Mouse (Mus musculus) embryonic fibroblast, embryonic 13.5 days (primary cell): ENCODE measurements around the gene Cubn. TPM values are rescaled to one million over a fixed set of nuclear protein-coding genes. Genes with fewer than 3 reads are reported as not detected.

Experiments
- H3K27ac ChIP-seq: 2 replicates; pipeline ENCODE4 v1.5.1; 2012; ENCODE audit warnings: low read length, control low read depth, inconsistent platforms; ENCODE audit not compliant: insufficient read depth
- H3K4me1 ChIP-seq: 2 replicates; pipeline ENCODE4 v1.6.1; 2011; ENCODE audit warnings: low read length; ENCODE audit not compliant: control insufficient read depth, insufficient read depth
- H3K4me3 ChIP-seq: 2 replicates; pipeline ENCODE4 v1.5.1; 2011; ENCODE audit warnings: mild to moderate bottlenecking, control low read depth, low read length; ENCODE audit not compliant: insufficient read depth
- CTCF ChIP-seq: IDR thresholded peaks from 2 replicates; pipeline ENCODE4 v1.5.1; 2011; ENCODE audit warnings: mild to moderate bottlenecking, control low read depth, low read length, moderate library complexity, borderline replicate concordance; ENCODE audit not compliant: insufficient read depth
- POLR2A ChIP-seq: IDR thresholded peaks from 2 replicates; pipeline ENCODE4 v1.6.1; 2011; ENCODE audit warnings: low read depth, mild to moderate bottlenecking, control low read depth, low read length, moderate library complexity
- polyA plus RNA-seq: library from polyadenylated mRNA; stranded (reverse); fragments of >200 nt; gene quantifications from 2 replicates; pipeline ENCODE4 v1.2.4, GENCODE M21; 2011; ENCODE audit warnings: low read depth; ENCODE audit not compliant: missing spikeins, insufficient read length

Cubn gene
- polyA plus RNA-seq, 1 experiment, result 0.81 TPM

- peak within 1 kb of the TSS; percentile 50 for H3K27ac ChIP-seq
- peak within 1 kb of the TSS; percentile 86 for H3K4me3 ChIP-seq
- TF ChIP-seq POLR2A, result peak; percentile 84
- TF ChIP-seq CTCF, result no peak
- peaks cover 2% of the 10 kb centered on the region; the same call in 1 of the 2 replicates for H3K4me1 ChIP-seq
These were observed 220.3 kb downstream of the Cubn start, which contains the start of gene Rsu1 for GRCm38 (mm10) chr2:13271165-13271957. TSS of gene Rsu1 (minus strand) at chr2:13271415.

- H3K4me1 ChIP-seq, result peaks cover 2% of the 10 kb centered on the region; the same call in 1 of the 2 replicates
- H3K4me3 ChIP-seq, result peak overlapping the region; percentile 73
- peak overlapping the region; percentile 50 for H3K27ac ChIP-seq
- TF ChIP-seq POLR2A (0 out of 2 replicates have a peak, but pooled peaks have one; percentile 16), CTCF (no peak)
These were observed 220.9 kb downstream of the Cubn start for GRCm38 (mm10) chr2:13270736-13271135.

DNA sequence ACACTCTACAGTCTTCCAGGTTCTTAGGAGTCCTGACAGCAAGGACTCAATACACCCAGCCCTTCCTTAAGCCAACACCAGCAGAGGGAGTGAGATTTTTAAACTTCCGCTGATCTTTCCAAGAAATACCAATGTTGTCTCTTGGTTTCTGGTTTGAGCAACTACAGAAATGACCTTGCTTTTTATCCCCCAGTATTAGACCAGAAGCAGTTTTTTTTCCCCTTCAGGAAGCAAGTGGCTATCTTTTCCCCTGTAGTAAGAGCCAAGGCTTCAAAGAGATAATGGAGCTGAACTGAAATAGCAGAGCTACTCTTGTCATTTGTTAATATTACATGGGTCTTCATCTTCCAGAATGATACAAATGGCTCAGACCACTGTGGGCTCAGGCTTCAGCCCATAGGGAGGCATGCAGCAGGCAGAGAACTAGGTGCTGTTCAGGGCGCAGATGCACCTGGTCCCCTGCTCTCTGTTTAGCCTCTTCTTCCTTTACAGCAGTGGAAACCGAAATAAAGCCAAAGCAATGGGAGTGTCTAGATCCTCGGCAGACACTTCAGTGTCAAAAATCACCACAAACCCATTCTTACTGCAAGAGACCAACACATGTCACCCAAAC is 222.8 kb downstream of the Cubn start:
- no peak overlapping the region for H3K27ac ChIP-seq
- H3K4me1 ChIP-seq, result peaks cover 2% of the 10 kb centered on the region; the same call in 1 of the 2 replicates
- TF ChIP-seq CTCF, result no peak
- no peak for TF ChIP-seq POLR2A
- H3K4me3 ChIP-seq, result no peak overlapping the region

DNA sequence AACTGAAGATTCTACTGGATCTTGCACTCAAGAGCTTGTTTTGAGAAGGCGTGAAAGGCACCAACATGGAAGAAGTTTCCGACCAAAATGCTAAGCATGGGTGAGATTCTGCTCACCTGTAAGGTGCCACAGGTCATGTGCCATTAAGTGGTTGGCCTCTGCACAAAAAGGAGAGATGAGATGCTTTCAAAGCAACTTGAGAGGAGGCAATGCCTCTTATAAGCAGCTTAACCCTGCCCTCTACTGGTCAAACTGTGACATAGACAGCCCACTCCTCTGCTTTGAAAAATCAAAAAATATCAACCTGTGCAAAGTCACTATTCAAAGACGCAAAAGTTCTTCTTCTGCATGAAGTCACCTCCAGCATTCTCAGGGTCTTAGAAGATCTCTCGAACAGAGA is 226.7 kb downstream of the Cubn start:
- no peak overlapping the region for H3K4me3 ChIP-seq
- TF ChIP-seq POLR2A (no peak), CTCF (0 out of 2 replicates have a peak, but pooled peaks have one; percentile 10)
- H3K27ac ChIP-seq, result no peak overlapping the region
- peaks cover 2% of the 10 kb centered on the region; the same call in 1 of the 2 replicates for H3K4me1 ChIP-seq

DNA sequence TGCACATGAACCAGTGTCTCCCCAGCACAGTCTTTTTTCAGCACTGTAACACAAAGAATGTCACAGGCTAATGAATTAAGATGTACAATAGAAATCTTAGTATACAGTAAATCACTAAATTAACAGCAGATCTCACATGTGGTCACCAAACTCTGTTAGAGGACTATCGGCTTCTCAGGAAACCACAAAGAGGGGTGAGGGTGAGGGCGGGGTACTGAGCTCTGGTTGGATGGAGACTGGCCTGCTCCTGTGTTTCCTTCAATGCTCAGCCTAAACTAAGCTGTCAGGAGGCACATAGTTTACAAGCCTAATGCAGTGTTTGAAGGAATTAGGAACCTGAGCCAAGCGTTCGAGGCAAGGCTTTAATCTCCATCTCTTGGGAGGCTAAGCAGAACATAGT is 228.5 kb downstream of the Cubn start:
- H3K27ac ChIP-seq, result no peak overlapping the region
- H3K4me1 ChIP-seq, result no peaks in the 10 kb centered on the region; the same call in 1 of the 2 replicates
- H3K4me3 ChIP-seq, result no peak overlapping the region
- TF ChIP-seq POLR2A (no peak), CTCF (no peak)

DNA sequence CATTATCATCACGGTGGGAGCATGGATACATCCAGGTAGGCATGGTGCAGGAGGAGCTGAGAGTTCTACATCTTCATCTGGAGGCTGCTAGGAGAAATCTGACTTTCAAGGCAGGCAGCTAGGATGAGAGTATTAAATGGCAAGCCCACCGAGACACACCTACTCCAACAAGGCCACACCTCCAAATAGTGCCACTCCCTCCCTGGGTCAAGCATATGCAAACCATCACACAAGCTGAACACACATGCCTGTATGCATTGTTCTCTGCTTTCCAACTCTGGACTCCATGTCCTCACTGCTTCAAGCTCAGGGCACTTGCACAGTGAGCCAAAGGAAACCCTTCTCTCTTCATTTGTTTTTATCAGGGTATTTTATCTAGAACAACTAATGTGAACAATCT is 233.0 kb downstream of the Cubn start:
- Histone ChIP-seq H3K4me3 (no peak overlapping the region), H3K4me1 (no peaks in the 10 kb centered on the region), H3K27ac (no peak overlapping the region)
- TF ChIP-seq CTCF (no peak), POLR2A (no peak)

- no peak overlapping the region for H3K27ac ChIP-seq
- TF ChIP-seq CTCF, result no peak
- no peak for TF ChIP-seq POLR2A
- H3K4me3 ChIP-seq, result no peak overlapping the region
- peaks cover 4% of the 10 kb centered on the region; the same call in 1 of the 2 replicates for H3K4me1 ChIP-seq
These were observed 250.9 kb downstream of the Cubn start for GRCm38 (mm10) chr2:13240711-13241110.

GRCm38 (mm10) chr2:13237140-13237901 is 254.3 kb downstream of the Cubn start:
- Histone ChIP-seq H3K27ac (no peak overlapping the region), H3K4me1 (peaks cover 11% of the 10 kb centered on the region), H3K4me3 (no peak overlapping the region)
- TF ChIP-seq CTCF (no peak), POLR2A (no peak)

- no peak overlapping the region for H3K4me3 ChIP-seq
- no peak overlapping the region for H3K27ac ChIP-seq
- TF ChIP-seq POLR2A (no peak), CTCF (no peak)
- H3K4me1 ChIP-seq, result peaks cover 11% of the 10 kb centered on the region
These were observed 255.9 kb downstream of the Cubn start for GRCm38 (mm10) chr2:13235696-13236095.
